Mouse (Mus musculus) heart, embryonic 11.5 days (tissue): ENCODE data around the gene Pom121l2. TPM values are rescaled to one million over a fixed set of nuclear protein-coding genes. Genes with fewer than 3 reads are reported as not detected.

Experiments
- ATAC-seq: fragments of 200-750 bp; cut with Nextera tagmentation; replicated peaks from 2 replicates; pipeline ENCODE4 v1.8.0; 2017; ENCODE audit warnings: moderate library complexity; ENCODE audit not compliant: insufficient number of reproducible peaks, low FRiP score, low TSS enrichment
- H3K27ac ChIP-seq: fragments of 300-500 bp; sonication (generic); 2 replicates; pipeline ENCODE4 v1.5.1; 2014; ENCODE audit warnings: mild to moderate bottlenecking, low read depth, low read length
- H3K27me3 ChIP-seq: fragments of 300-500 bp; sonication (generic); 2 replicates; pipeline ENCODE4 v1.6.1; 2014; ENCODE audit warnings: mild to moderate bottlenecking, low read length, mixed read lengths; ENCODE audit not compliant: control insufficient read depth, insufficient read depth
- H3K36me3 ChIP-seq: fragments of 300-500 bp; sonication (generic); 2 replicates; pipeline ENCODE4 v1.6.1; 2014; ENCODE audit warnings: mild to moderate bottlenecking, low read length, moderate library complexity, mixed read lengths; ENCODE audit not compliant: control insufficient read depth, insufficient read depth
- H3K4me1 ChIP-seq: fragments of 300-500 bp; sonication (generic); 2 replicates; pipeline ENCODE4 v1.6.1; 2014; ENCODE audit warnings: low read length; ENCODE audit not compliant: control insufficient read depth, insufficient read depth
- H3K4me2 ChIP-seq: fragments of 300-500 bp; sonication (generic); 2 replicates; pipeline ENCODE4 v1.6.1; 2014; ENCODE audit warnings: mild to moderate bottlenecking, moderate library complexity
- H3K4me3 ChIP-seq: fragments of 300-500 bp; sonication (generic); 2 replicates; pipeline ENCODE4 v1.5.1; 2014; ENCODE audit warnings: low read depth, low read length
- H3K9ac ChIP-seq: fragments of 300-500 bp; sonication (generic); 2 replicates; pipeline ENCODE4 v1.6.1; 2014; ENCODE audit warnings: mild to moderate bottlenecking, low read depth, low read length, moderate library complexity
- H3K9me3 ChIP-seq: fragments of 300-500 bp; sonication (generic); replicated peaks from 2 replicates; pipeline ENCODE4 v1.6.1; 2016; ENCODE audit warnings: low read length; ENCODE audit not compliant: control insufficient read depth
- whole genome bisulfite sequencing: fragments of 180-500 bp; shearing (Covaris S2); extraction: QIAGEN DNeasy Blood & Tissue Kit; methylation state at CpG from one replicate; pipeline ENCODE4 v1.1.7; 2014; ENCODE audit not compliant: insufficient replicate concordance; 5-methylcytosine and 5-hydroxymethylcytosine counted together
- polyA plus RNA-seq: library from polyadenylated mRNA; unstranded; fragments of >200 nt; fragmentation: Nextera tagmentation; extraction: Ambion mirVana; gene quantifications from 2 replicates; pipeline ENCODE4 v1.2.1, GENCODE M21; 2014

The Pom121l2 gene
- polyA plus RNA-seq, 1 experiment from 2014 or later, result not detected

- Histone ChIP-seq H3K4me2 (peak overlapping the region; percentile 79), H3K27ac (no peak overlapping the region), H3K9ac (no peak overlapping the region), H3K9me3 (no peaks in the 10 kb centered on the region), H3K4me1 (no peaks in the 10 kb centered on the region), H3K27me3 (peaks cover 49% of the 10 kb centered on the region), H3K4me3 (peak overlapping the region; percentile 47), H3K36me3 (no peaks in the 10 kb centered on the region)
- ATAC-seq, result no peak
- 1% methylated on average over 13 of the region's 13 CpGs for WGBS
Observed at GRCm38 (mm10) chr13:21996840-21997185, 15.8 kb downstream of the Pom121l2 start.

DNA sequence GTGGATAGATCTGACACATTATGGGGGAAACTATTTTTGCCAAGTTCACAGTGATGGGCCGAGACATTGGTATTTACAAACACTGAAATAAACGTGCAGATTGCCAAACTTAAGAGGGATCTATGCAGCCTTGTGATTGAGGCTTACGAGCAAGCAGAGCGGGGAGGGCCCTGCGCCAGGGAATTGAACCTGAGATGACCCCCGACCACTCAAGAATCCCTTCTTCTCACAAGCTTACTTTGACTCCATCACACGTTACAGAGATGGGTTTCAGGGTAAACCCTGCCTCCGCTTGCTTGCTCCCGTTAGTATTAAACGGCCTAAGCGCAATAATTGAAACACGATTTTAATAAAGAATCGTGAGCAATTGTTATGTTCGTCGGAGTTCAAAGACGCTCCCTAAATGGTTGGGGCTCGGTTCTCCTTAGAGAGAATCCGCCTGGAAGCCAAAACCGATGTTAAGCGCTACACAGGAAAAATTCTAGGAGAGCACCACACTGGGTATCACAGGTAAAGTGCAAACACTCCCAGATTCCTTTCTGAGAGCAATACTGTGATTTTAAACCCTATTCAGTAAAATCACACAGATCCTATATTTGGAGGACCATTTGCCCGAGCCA, 16.3 kb downstream of the Pom121l2 start:
- Histone ChIP-seq H3K27ac (no peak overlapping the region), H3K4me2 (peak overlapping the region; percentile 79), H3K4me1 (no peaks in the 10 kb centered on the region), H3K36me3 (no peaks in the 10 kb centered on the region), H3K27me3 (peaks cover 54% of the 10 kb centered on the region), H3K9me3 (no peaks in the 10 kb centered on the region), H3K9ac (no peak overlapping the region), H3K4me3 (peak overlapping the region; percentile 47)
- no peak for ATAC-seq
- 2% methylated on average over 21 of the region's 21 CpGs for WGBS

GRCm38 (mm10) chr13:21997821-21998220, 16.8 kb downstream of the Pom121l2 start:
- peak overlapping the region; percentile 79 for H3K4me2 ChIP-seq

DNA sequence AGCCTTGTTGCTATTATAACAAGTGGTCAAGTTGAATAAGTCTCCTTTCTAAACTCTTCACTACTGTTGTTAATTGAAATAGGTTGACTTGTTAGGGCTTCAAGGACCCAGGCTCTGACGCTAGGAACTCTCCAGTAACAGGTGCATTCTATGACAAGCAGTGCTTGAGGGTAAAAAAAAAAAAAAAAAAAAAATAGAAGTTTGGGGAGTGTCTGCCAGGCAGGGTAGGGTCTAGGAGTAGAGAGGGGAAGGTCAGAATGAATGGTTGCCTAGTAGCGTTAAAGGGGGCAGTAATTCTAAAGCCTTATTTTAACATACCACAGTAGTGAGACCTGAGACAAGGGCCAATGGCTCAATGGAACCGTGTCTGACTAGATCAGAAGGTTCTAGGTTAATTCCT, 17.4 kb downstream of the Pom121l2 start:
- no peaks in the 10 kb centered on the region for H3K9me3 ChIP-seq
- no peaks in the 10 kb centered on the region for H3K4me1 ChIP-seq
- H3K4me2 ChIP-seq, result no peak overlapping the region
- H3K36me3 ChIP-seq, result no peaks in the 10 kb centered on the region
- no peak overlapping the region for H3K4me3 ChIP-seq
- no peak for ATAC-seq
- no peak overlapping the region for H3K27ac ChIP-seq
- 34% methylated on average over 3 of the region's 3 CpGs for WGBS
- H3K27me3 ChIP-seq, result peaks cover 65% of the 10 kb centered on the region
- H3K9ac ChIP-seq, result no peak overlapping the region

More at GRCm38 (mm10) chr13:21997821-21998220, 16.8 kb downstream of the Pom121l2 start:
- Histone ChIP-seq H3K27ac (no peak overlapping the region), H3K9me3 (no peaks in the 10 kb centered on the region), H3K36me3 (no peaks in the 10 kb centered on the region), H3K9ac (no peak overlapping the region), H3K4me3 (peak overlapping the region; percentile 47), H3K27me3 (peaks cover 59% of the 10 kb centered on the region), H3K4me1 (no peaks in the 10 kb centered on the region)
- no peak for ATAC-seq
- WGBS, result 0% methylated on average over 4 of the region's 4 CpGs

GRCm38 (mm10) chr13:21999147-21999546, 18.2 kb downstream of the Pom121l2 start:
- H3K36me3 ChIP-seq, result no peaks in the 10 kb centered on the region
- no peak for ATAC-seq
- no peaks in the 10 kb centered on the region for H3K4me1 ChIP-seq
- WGBS, result 37% methylated on average over 4 of the region's 4 CpGs
- H3K4me2 ChIP-seq, result no peak overlapping the region
- H3K4me3 ChIP-seq, result no peak overlapping the region
- H3K27me3 ChIP-seq, result peaks cover 72% of the 10 kb centered on the region
- H3K9ac ChIP-seq, result no peak overlapping the region
- no peak overlapping the region for H3K27ac ChIP-seq
- no peaks in the 10 kb centered on the region for H3K9me3 ChIP-seq

- ATAC-seq, result no peak
- no peaks in the 10 kb centered on the region for H3K9me3 ChIP-seq
- no peak overlapping the region for H3K4me2 ChIP-seq
- no peaks in the 10 kb centered on the region for H3K36me3 ChIP-seq
- no peak overlapping the region for H3K9ac ChIP-seq
- 47% methylated on average over 2 of the region's 2 CpGs for WGBS
- H3K27me3 ChIP-seq, result peaks cover 93% of the 10 kb centered on the region
- H3K4me3 ChIP-seq, result no peak overlapping the region
- no peak overlapping the region for H3K27ac ChIP-seq
- peaks cover 8% of the 10 kb centered on the region; the same call in 1 of the 2 replicates for H3K4me1 ChIP-seq
Observed at GRCm38 (mm10) chr13:22001346-22001745, 20.4 kb downstream of the Pom121l2 start.

GRCm38 (mm10) chr13:22001823-22002222, 20.8 kb downstream of the Pom121l2 start:
- Histone ChIP-seq H3K9ac (no peak overlapping the region), H3K4me2 (no peak overlapping the region; the same call in 1 of the 2 replicates), H3K4me1 (peaks cover 13% of the 10 kb centered on the region), H3K36me3 (no peaks in the 10 kb centered on the region), H3K9me3 (no peaks in the 10 kb centered on the region), H3K4me3 (no peak overlapping the region), H3K27me3 (peaks cover 95% of the 10 kb centered on the region), H3K27ac (no peak overlapping the region)
- no peak for ATAC-seq
- 32% methylated on average over 5 of the region's 5 CpGs for WGBS

GRCm38 (mm10) chr13:22005605-22006333, 24.8 kb downstream of the Pom121l2 start:
- H3K4me3 ChIP-seq, result peak overlapping the region; percentile 63
- peaks cover 97% of the 10 kb centered on the region for H3K27me3 ChIP-seq
- H3K27ac ChIP-seq, result no peak overlapping the region
- ATAC-seq, result peak; percentile 71; the same call in 1 of the 2 replicates
- peak overlapping the region; percentile 98 for H3K4me2 ChIP-seq
- peaks cover 17% of the 10 kb centered on the region for H3K4me1 ChIP-seq
- H3K9ac ChIP-seq, result peak overlapping the region; percentile 50; the same call in 1 of the 2 replicates
- no peaks in the 10 kb centered on the region for H3K9me3 ChIP-seq
- no peaks in the 10 kb centered on the region for H3K36me3 ChIP-seq
- under 1% methylated on average over 45 of the region's 45 CpGs for WGBS
